In the genomic region with DNA sequence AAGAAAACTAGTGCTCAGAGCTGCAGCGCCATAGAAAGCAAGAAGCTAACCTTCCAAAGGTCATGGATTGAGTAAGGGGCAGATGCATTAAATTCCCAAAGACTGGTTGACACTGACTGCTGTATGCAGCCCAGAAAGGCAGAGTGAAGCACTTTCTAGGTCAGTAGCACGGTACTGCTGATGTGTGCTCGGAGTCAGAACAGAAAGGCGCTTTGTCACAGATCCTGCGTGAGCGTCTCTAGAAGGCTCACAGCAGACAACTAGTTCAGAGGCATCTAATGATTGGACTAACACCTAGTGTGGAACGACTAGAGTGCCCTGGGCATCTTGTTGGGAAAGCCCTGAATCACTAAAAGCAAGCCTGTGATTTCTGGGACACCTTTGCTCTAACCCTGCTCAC, we compare ENCODE assay signal across 23 mouse cellular contexts. TPM values are rescaled to one million over a fixed set of nuclear protein-coding genes. Genes with fewer than 3 reads are reported as not detected.
DNase-seq lines count a peak whose midpoint lies in the region; TF ChIP-seq lines count a peak whose summit lies in the region.
"Had no signal": no experiment of that assay in that cellular context is flagged by ENCODE, and none has a peak within 500 bp of the region (broad histone marks: within the 10 kb centered on the region; RNA-seq: fewer than 3 reads in every experiment).

No protein-coding gene starts in this region.

- peak overlapping the region; percentile 61; the same call in 1 of the 2 replicates for H3K27ac ChIP-seq in layer of hippocampus, adult 2 months
- H3K27ac ChIP-seq: embryonic facial prominence, embryonic 13.5 days; embryonic facial prominence, embryonic 15.5 days; forebrain, embryonic 10.5 days; forebrain, embryonic 12.5 days had no signal

- no peak overlapping the region for H3K4me3 ChIP-seq in layer of hippocampus, adult 2 months
- H3K4me3 ChIP-seq: embryonic facial prominence, embryonic 13.5 days; embryonic facial prominence, embryonic 15.5 days; erythroblast, embryonic 14.5 days; forebrain, embryonic 10.5 days; forebrain, embryonic 12.5 days had no signal

- DNase-seq in cerebellum, adult 9-10 months = peak; percentile 25
- DNase-seq in cerebellum, postnatal 14 days = no peak
- DNase-seq in layer of hippocampus, adult 2 months (ENCODE audit: low spot score in 2 of 2) = no peak
- no peak for DNase-seq in layer of hippocampus, adult 9-11 months
- DNase-seq in brain, adult 2 months (ENCODE audit: low read depth, low spot score) = peak; percentile 50
- DNase-seq: adrenal gland, adult 8-10 months; adrenal gland, postnatal 14 days; adrenal gland, postnatal 36 days; B cell, adult 2 months; cerebellum, adult 11 months; cerebellum, adult 18-20 months; cerebellum, adult 8-10 months; cerebellum, postnatal 10 days; cerebellum, postnatal 36 days; embryo, embryonic 11 days had no signal

- no peak for TF ChIP-seq CTCF in layer of hippocampus, adult 2 months (conservative IDR thresholded peaks at IDR 0.05)

RNA-seq across cellular contexts. Expression of a gene that starts 37.8 kb away (rescaled TPM):
- total RNA-seq in layer of hippocampus, adult 2 months (2021) = 10 to 100 TPM; 67.4 to 71.8 TPM

RNA-seq across cellular contexts. Expression of a gene that starts 52.7 kb away (rescaled TPM):
- 10 to 100 TPM; 88.5 to 98.8 TPM for total RNA-seq in layer of hippocampus, adult 2 months (2021)

RNA-seq across cellular contexts. Expression of a gene that starts 52.8 kb away (rescaled TPM):
- total RNA-seq in layer of hippocampus, adult 2 months (2021) = 100 to 1,000 TPM; 374 to 406 TPM

RNA-seq across cellular contexts. Expression of a gene that starts 56.1 kb away (rescaled TPM):
- not detected for total RNA-seq in layer of hippocampus, adult 2 months (2021)
- total RNA-seq: adrenal gland, adult 18-20 months; adrenal gland, adult 8-10 months; adrenal gland, postnatal 14 days; adrenal gland, postnatal 36 days; CH12.LX; common myeloid progenitor, adult 5-6 weeks had no signal

Comparison
In these comparisons a context has a peak if more than half of its experiments do, and no peak if none do; other contexts are left out.
1. DNase-seq: peak in cerebellum, adult 9-10 months (single experiment) and brain, adult 2 months (single experiment); none in cerebellum, postnatal 14 days (0 of 2), layer of hippocampus, adult 2 months (0 of 2) and layer of hippocampus, adult 9-11 months (single experiment).